Mouse (Mus musculus) megakaryocyte progenitor cell, adult 5-6 weeks (primary cell): ENCODE measurements at regions not wholly inside any gene's neighbourhood (a gene's known extent, or its start where the extent isn't known, plus 50 kb on each side); places are given as distances from the start of the nearest gene placed in this dataset.
"Not testable (repeated sequence)": the region's sequence is repeated elsewhere in the genome, so short reads cannot be mapped to it uniquely, and the experiment has no call there.

Experiments used
- ATAC-seq: replicated peaks from 2 replicates; pipeline ENCODE4 v1.8.0; 2016; ENCODE audit warnings: mild to moderate bottlenecking, moderate TSS enrichment, inconsistent platforms; ENCODE audit not compliant: poor library complexity

- ATAC-seq = no peak
Measured at GRCm38 (mm10) chr1:47646681-47647080, 754.0 kb upstream of the Slc39a10 start.

DNA sequence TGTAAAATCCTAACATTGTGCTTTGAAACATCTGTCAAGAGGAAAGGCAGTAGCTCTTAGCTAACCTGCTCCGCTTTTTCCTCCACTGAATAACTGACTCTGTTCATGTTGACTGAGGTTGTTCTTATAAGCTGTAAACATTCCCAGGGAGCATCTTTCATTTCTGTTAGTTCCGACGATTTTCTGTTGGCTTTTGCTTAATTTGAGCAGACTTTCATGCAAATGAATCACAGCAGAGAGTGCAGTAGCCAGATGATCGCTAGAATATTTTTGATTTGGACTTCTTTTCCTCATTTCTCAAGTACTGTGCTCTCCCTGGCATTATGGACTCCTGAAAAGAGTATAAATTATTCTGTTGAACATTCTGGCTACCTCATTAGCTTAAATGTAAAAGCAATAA lies 713.9 kb upstream of the Slc39a10 start:
- ATAC-seq = no peak

DNA sequence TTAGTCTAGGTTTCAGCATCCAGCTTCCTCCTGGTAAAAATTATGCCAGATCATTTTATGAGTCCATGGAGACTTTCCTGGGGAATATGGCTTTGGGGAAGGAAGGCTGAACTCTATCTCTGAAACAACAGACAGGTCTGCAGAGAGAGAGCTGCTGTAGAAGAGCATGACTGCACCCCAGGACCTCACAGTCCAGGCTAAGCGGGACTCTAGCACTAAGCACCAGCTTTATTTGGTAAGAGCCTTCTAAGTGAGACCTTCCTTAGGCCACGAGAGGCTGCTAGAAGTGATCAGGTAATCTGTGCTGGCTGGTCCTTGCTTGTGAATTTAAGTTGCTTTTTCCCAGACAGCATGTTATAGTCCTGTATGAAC lies 711.3 kb upstream of the Slc39a10 start:
- ATAC-seq = no peak

- ATAC-seq = no peak
Measured at GRCm38 (mm10) chr1:47603294-47603988, 710.8 kb upstream of the Slc39a10 start.

DNA sequence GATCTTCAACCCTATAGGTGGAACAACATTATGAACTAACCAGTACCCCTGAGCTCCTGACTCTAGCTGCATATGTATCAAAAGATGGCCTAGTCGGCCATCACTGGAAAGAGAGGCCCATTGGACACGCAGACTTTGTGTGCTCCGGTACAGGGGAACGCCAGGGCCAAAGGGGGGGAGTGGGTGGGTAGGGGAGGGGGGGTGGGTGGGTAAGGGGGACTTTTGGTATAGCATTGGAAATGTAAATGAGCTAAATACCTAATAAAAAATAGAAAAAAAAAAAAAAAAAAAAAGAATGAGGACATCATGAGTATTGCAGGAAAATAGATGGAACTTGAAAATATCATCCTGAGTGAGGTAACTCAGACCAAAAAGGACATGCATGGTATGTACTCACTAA lies 701.0 kb upstream of the Slc39a10 start:
- not testable (repeated sequence) for ATAC-seq

DNA sequence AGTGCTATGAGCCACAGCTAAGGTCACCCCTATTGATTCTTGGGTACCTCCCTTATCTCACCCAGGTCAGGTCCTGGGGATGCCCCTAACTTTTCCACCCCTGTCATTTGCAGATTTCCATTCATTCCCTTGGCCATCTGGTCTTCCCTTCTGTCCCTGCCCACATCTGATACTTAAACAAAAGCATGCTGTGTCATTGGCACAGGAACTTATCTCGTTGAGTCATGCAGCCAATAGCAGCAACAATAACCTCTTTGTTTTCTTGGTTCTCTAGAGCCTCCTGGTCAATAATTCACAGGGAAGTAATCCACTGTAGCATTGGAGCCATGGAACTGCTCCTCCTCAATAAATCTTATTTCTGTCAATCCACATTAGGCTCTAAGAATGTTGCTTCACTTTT lies 653.0 kb upstream of the Slc39a10 start:
- ATAC-seq = no peak

DNA sequence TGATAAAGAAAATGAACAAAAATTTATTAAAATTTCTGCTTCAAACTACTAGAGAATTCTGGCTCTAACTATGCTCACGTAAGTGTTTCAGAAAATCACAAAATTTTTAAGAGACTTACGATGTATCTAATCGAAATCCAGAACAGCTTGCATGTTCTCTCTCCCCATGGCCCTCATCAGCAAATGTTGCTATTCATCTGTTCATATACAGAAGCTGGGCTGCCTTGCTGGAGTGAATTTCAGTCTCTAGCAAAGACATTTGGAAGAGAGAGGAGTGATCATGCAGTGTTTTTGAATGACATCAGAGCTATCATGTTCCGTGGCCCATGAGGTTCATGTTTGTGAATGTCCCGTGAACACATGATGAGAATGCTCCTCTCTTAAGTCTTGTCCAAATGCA lies 618.8 kb upstream of the Slc39a10 start:
- ATAC-seq = no peak

GRCm38 (mm10) chr1:47507801-47508200 lies 615.1 kb upstream of the Slc39a10 start:
- ATAC-seq = no peak

DNA sequence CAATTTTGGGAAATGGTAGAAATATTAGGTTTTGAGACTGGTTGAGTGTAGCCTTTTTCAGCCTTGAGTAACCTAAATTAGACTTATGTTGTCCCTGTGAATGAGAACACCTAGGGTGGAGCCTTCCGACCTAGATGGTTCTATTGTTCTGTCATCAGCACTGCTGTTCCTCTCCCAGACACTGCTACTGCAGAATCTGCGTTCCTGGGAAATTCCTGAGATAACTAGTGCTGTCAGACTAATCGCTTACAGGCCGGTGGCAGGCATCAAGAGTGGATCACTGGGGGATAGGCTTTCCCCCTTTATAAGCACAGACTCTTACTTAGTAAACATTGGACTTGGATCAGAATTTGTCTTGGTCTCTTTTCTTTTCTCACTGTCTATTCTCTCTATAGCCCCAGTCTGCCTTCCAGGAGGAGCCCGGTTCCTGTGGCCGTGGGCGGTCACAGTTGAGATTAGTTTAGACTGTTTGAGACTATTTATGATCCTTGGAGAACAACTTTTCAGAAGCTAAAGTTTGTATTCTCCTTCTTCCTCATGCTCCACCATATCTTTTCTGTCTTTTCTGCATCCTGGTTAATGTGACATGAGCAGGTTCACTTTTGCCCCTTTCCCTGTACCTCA lies 596.0 kb upstream of the Slc39a10 start:
- no peak for ATAC-seq

GRCm38 (mm10) chr1:47486087-47486486 lies 593.4 kb upstream of the Slc39a10 start:
- ATAC-seq = no peak

- no peak for ATAC-seq
Measured at GRCm38 (mm10) chr1:47479059-47479458, 586.4 kb upstream of the Slc39a10 start.

DNA sequence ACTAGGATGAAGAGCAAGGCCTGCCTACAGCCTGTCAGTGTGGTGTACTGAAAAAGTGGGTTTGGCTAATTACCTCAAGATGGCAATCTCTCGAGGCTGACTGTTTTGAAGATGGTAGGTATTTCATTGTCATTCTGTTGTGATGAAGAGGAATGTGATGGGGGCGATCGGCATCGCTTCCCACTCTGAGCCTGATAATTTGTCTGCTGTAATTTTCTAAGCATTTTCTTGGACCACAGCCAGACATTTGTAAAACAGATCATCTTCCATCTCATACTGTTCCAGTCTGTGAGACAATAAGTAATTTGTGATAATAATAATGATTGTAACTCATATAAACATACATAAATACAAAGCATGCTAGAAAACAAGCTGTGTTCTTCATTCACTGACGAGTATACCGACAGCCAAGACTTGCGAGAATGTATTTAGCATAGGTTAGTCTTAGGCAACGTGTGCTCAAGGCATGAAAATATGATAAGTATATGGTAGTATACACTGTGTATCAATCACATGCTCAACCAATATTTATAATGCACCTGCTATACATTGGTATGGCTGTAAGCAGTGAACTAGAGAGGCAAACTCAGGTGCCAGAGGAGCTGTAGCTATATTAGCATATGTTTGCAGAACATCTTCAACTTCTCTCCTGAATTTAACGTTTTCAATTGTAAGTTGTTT lies 574.1 kb upstream of the Slc39a10 start:
- ATAC-seq = no peak

GRCm38 (mm10) chr1:47448737-47449489 lies 556.3 kb upstream of the Slc39a10 start:
- no peak for ATAC-seq

- ATAC-seq = no peak
Measured at GRCm38 (mm10) chr1:47448070-47448469, 555.4 kb upstream of the Slc39a10 start.

- ATAC-seq = no peak
Measured at GRCm38 (mm10) chr1:47446021-47446420, 553.4 kb upstream of the Slc39a10 start.

- ATAC-seq = no peak
Measured at GRCm38 (mm10) chr1:47432829-47433228, 540.2 kb upstream of the Slc39a10 start.

DNA sequence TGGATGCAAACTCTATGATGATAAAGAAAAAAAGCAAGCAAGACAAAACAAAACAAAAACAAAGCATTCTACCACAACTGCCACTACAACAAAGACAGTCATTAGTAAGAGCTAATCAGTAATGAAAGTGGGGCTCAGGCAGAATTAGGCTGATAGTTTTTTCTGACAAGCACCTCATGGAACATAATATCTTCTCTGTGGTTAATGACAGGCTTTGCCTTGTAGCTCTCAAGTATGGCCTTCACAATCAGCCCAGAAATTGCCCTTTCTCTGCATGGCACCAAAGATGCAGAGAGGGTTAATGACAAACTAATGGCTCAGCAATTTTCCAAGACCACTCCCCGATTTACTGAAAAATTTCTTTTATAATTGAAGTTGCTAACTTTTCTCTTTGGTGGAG lies 512.5 kb upstream of the Slc39a10 start:
- ATAC-seq = no peak

DNA sequence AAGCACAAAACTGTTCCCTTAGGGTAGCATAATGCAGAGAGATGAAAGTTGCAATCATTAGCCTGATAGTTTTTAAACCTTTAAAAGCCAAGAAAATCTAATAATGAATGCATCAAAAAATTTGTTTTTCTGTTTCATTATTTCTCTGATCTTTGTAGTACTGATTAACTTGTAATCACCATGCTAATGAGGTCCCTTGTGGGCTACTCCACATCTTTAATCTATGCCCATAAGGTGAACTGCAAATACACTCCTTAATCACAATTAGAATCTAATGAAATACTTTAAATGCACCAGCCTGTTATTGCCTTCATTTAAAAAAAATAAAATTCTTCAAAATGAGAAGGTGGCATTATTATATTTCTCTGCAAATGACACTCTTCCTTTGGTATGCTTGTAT lies 493.9 kb upstream of the Slc39a10 start:
- ATAC-seq = no peak

- ATAC-seq = no peak
Measured at GRCm38 (mm10) chr1:47378795-47379194, 486.1 kb upstream of the Slc39a10 start.

GRCm38 (mm10) chr1:47339718-47340439 lies 447.2 kb upstream of the Slc39a10 start:
- ATAC-seq = no peak

GRCm38 (mm10) chr1:47310572-47311075 lies 418.0 kb upstream of the Slc39a10 start:
- ATAC-seq = no peak
